Mouse (Mus musculus): ENCODE results near the gene Stpg1. TPM values are rescaled to one million over a fixed set of nuclear protein-coding genes. Genes with fewer than 3 reads are reported as not detected.

Stpg1 gene
- total and polyA plus RNA-seq, 2 experiments from 2014 or later: 0.42 to 0.71 TPM

DNA sequence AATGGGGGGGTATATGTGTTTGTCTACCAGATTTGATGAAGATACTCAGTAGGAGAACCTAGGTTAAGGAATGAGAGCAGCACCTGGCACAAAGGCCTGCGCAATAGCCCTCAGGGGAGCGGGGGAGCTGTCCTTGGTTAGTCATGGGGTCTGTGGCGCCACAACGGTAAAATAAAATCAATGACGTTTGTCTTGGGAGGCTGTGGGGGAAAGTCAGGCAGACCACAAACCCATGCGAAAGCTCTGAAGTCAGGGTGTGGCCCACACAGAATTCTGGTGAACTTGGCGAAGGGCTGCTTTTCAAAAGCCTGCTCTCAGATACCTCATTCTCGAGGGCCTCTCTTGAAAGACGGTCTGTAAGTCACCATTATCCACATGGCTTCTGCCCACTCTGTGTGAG is 25.8 kb downstream of the Stpg1 start:
- WGBS: 79% methylated on average over 9 of the region's 9 CpGs
- no peaks in the 10 kb centered on the region for H3K36me3 ChIP-seq (ENCODE audit: insufficient read depth, low read length)
- H3K4me2 ChIP-seq (ENCODE audit: low read depth, low read length): no peak overlapping the region
- no peaks in the 10 kb centered on the region for H3K27me3 ChIP-seq (ENCODE audit: insufficient read depth, low read length)
- H3K9me3 ChIP-seq (ENCODE audit: low read length): no peaks in the 10 kb centered on the region
- TF ChIP-seq CTCF (IDR thresholded peaks at IDR 0.05; ENCODE audit: low read depth): no peak
- no peaks in the 10 kb centered on the region for H3K4me1 ChIP-seq (ENCODE audit: insufficient read depth, low read length)
- DNase-seq (ENCODE audit: low spot score) (no peak), ATAC-seq (no peak)
- no peak overlapping the region for H3K27ac ChIP-seq
- H3K4me3 ChIP-seq (ENCODE audit: low read length): no peak overlapping the region
- no peak overlapping the region for H3K9ac ChIP-seq (replicated peaks; ENCODE audit: low read length)

DNA sequence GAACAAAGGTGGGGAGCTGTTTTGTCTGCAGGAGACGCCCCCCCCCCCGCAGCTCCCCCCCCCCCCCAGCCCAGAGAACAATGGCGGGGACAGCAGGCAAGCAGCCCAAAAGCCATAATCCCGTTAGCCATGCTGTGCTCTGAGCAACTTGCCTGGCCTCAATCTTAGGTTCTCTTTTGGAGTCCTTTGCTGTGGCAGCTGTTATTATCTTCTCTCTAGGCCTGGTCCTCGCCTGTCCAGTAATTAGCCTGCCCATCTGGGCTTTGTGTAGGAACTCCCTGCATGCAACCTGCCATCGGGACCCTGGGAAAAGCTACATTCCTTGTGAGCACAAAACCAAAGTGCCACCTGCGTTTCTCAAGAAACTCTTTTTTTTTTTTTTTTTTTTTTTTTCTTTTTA is 29.3 kb downstream of the Stpg1 start:
- H3K27ac ChIP-seq: no peak overlapping the region
- WGBS: 15% methylated on average over 4 of the region's 7 CpGs
- no peaks in the 10 kb centered on the region for H3K9me3 ChIP-seq (ENCODE audit: low read length)
- H3K36me3 ChIP-seq (ENCODE audit: insufficient read depth, low read length): no peaks in the 10 kb centered on the region
- ATAC-seq: 0 out of 2 replicates have a peak, but pooled peaks have one; percentile 32
- peak; percentile 58 for DNase-seq (ENCODE audit: low spot score)
- no peak overlapping the region for H3K4me3 ChIP-seq (ENCODE audit: low read length)
- H3K4me2 ChIP-seq (ENCODE audit: low read depth, low read length): no peak overlapping the region
- H3K4me1 ChIP-seq (ENCODE audit: insufficient read depth, low read length): 0 out of 2 replicates have a peak, but pooled peaks cover 4% of the 10 kb centered on the region
- H3K27me3 ChIP-seq (ENCODE audit: insufficient read depth, low read length): no peaks in the 10 kb centered on the region
- H3K9ac ChIP-seq (replicated peaks; ENCODE audit: low read length): no peak overlapping the region
- no peak for TF ChIP-seq CTCF (IDR thresholded peaks at IDR 0.05; ENCODE audit: low read depth)

GRCm38 (mm10) chr4:135525057-135525456 is 30.5 kb downstream of the Stpg1 start:
- Histone ChIP-seq H3K4me3 (ENCODE audit: low read length) (no peak overlapping the region), H3K9me3 (ENCODE audit: low read length) (no peaks in the 10 kb centered on the region), H3K27me3 (ENCODE audit: insufficient read depth, low read length) (no peaks in the 10 kb centered on the region), H3K4me2 (ENCODE audit: low read depth, low read length) (no peak overlapping the region), H3K9ac (replicated peaks; ENCODE audit: low read length) (no peak overlapping the region), H3K36me3 (ENCODE audit: insufficient read depth, low read length) (no peaks in the 10 kb centered on the region), H3K4me1 (ENCODE audit: insufficient read depth, low read length) (0 out of 2 replicates have a peak, but pooled peaks cover 4% of the 10 kb centered on the region), H3K27ac (no peak overlapping the region)
- DNase-seq (ENCODE audit: low spot score) (no peak), ATAC-seq (no peak)
- no peak for TF ChIP-seq CTCF (IDR thresholded peaks at IDR 0.05; ENCODE audit: low read depth)
- WGBS: 67% methylated on average over 12 of the region's 12 CpGs

GRCm38 (mm10) chr4:135526039-135526710 is 31.6 kb downstream of the Stpg1 start:
- Histone ChIP-seq H3K4me2 (ENCODE audit: low read depth, low read length) (0 out of 2 replicates have a peak overlapping the region, but pooled peaks have one; percentile 21), H3K4me1 (ENCODE audit: insufficient read depth, low read length) (0 out of 2 replicates have a peak, but pooled peaks cover 4% of the 10 kb centered on the region), H3K9me3 (ENCODE audit: low read length) (no peaks in the 10 kb centered on the region), H3K27me3 (ENCODE audit: insufficient read depth, low read length) (no peaks in the 10 kb centered on the region), H3K4me3 (ENCODE audit: low read length) (no peak overlapping the region), H3K27ac (no peak overlapping the region), H3K36me3 (ENCODE audit: insufficient read depth, low read length) (no peaks in the 10 kb centered on the region), H3K9ac (replicated peaks; ENCODE audit: low read length) (no peak overlapping the region)
- TF ChIP-seq CTCF (IDR thresholded peaks at IDR 0.05; ENCODE audit: low read depth): no peak
- ATAC-seq (peak; percentile 82), DNase-seq (ENCODE audit: low spot score) (peak; percentile 56)
- 15% methylated on average over 14 of the region's 14 CpGs for WGBS

GRCm38 (mm10) chr4:135530270-135530669 is 35.7 kb downstream of the Stpg1 start:
- Histone ChIP-seq H3K9ac (replicated peaks; ENCODE audit: low read length) (no peak overlapping the region), H3K27ac (no peak overlapping the region), H3K4me1 (ENCODE audit: insufficient read depth, low read length) (0 out of 2 replicates have a peak, but pooled peaks cover 4% of the 10 kb centered on the region), H3K9me3 (ENCODE audit: low read length) (no peaks in the 10 kb centered on the region), H3K27me3 (ENCODE audit: insufficient read depth, low read length) (no peaks in the 10 kb centered on the region), H3K4me3 (ENCODE audit: low read length) (no peak overlapping the region), H3K4me2 (ENCODE audit: low read depth, low read length) (no peak overlapping the region), H3K36me3 (ENCODE audit: insufficient read depth, low read length) (no peaks in the 10 kb centered on the region)
- ATAC-seq (no peak), DNase-seq (ENCODE audit: low spot score) (no peak)
- 53% methylated on average over 2 of the region's 2 CpGs for WGBS
- TF ChIP-seq CTCF (IDR thresholded peaks at IDR 0.05; ENCODE audit: low read depth): 0 out of 2 replicates have a peak, but pooled peaks have one; percentile 18

- Histone ChIP-seq H3K9me3 (ENCODE audit: low read length) (no peaks in the 10 kb centered on the region), H3K4me2 (ENCODE audit: low read depth, low read length) (no peak overlapping the region), H3K27me3 (ENCODE audit: insufficient read depth, low read length) (no peaks in the 10 kb centered on the region), H3K27ac (no peak overlapping the region), H3K36me3 (ENCODE audit: insufficient read depth, low read length) (no peaks in the 10 kb centered on the region), H3K9ac (replicated peaks; ENCODE audit: low read length) (no peak overlapping the region), H3K4me1 (ENCODE audit: insufficient read depth, low read length) (0 out of 2 replicates have a peak, but pooled peaks cover 4% of the 10 kb centered on the region), H3K4me3 (ENCODE audit: low read length) (no peak overlapping the region)
- DNase-seq (ENCODE audit: low spot score): no peak
- WGBS: 81% methylated on average over 9 of the region's 9 CpGs
- no peak for TF ChIP-seq CTCF (IDR thresholded peaks at IDR 0.05; ENCODE audit: low read depth)
- ATAC-seq: peak; percentile 32; the same call in 1 of the 2 replicates
Observed at GRCm38 (mm10) chr4:135531236-135531635, 36.6 kb downstream of the Stpg1 start.

All from hindbrain, postnatal 0 days (tissue).